Mouse (Mus musculus): ENCODE results near the gene Slc37a3. TPM values are rescaled to one million over a fixed set of nuclear protein-coding genes. Genes with fewer than 3 reads are reported as not detected.

The Slc37a3 gene
- total RNA-seq, 2 experiments from 2014 or later = 0.59 to 3.4 TPM

Other genes starting within 250 kb of the Slc37a3 start
- gene Kdm7a, start 170.9 kb downstream of the Slc37a3 start, total RNA-seq (2015) = 11.4 and 12.5 TPM in 2 replicates
- 9.0 and 11.4 TPM in 2 replicates for gene Kdm7a, start 170.9 kb downstream of the Slc37a3 start, total RNA-seq (2017)
- 0.37 TPM in 1 of 2 replicates, not detected in the other for gene Rab19, start 3.5 kb upstream of the Slc37a3 start, total RNA-seq (2015)
- 0.34 and 0.42 TPM in 2 replicates for gene Rab19, start 3.5 kb upstream of the Slc37a3 start, total RNA-seq (2017)
- 43.6 and 49.2 TPM in 2 replicates for gene Mkrn1, start 42.8 kb upstream of the Slc37a3 start, total RNA-seq (2015)
- gene Mkrn1, start 42.8 kb upstream of the Slc37a3 start, total RNA-seq (2017) = 31.7 and 34.4 TPM in 2 replicates
- gene Dennd2a, start 180.2 kb upstream of the Slc37a3 start, total RNA-seq (2015) = 1.1 TPM in 1 of 2 replicates, not detected in the other
- 0.46 TPM in 1 of 2 replicates, not detected in the other for gene Dennd2a, start 180.2 kb upstream of the Slc37a3 start, total RNA-seq (2017)
- gene Adck2, start 196.2 kb upstream of the Slc37a3 start, total RNA-seq (2015) = 7.5 and 7.6 TPM in 2 replicates
- 5.6 and 7.3 TPM in 2 replicates for gene Adck2, start 196.2 kb upstream of the Slc37a3 start, total RNA-seq (2017)
- gene Gm42420, start 208.1 kb upstream of the Slc37a3 start, total RNA-seq (2015) = 6.5 and 7.1 TPM in 2 replicates
- not detected in 2 replicates for gene Gm42420, start 208.1 kb upstream of the Slc37a3 start, total RNA-seq (2017)
- 129 and 139 TPM in 2 replicates for gene Ndufb2, start 214.9 kb upstream of the Slc37a3 start, total RNA-seq (2015)
- 78.8 and 107 TPM in 2 replicates for gene Ndufb2, start 214.9 kb upstream of the Slc37a3 start, total RNA-seq (2017)

Data from megakaryocyte progenitor cell, adult 5-6 weeks (primary cell).